In the genomic region with DNA sequence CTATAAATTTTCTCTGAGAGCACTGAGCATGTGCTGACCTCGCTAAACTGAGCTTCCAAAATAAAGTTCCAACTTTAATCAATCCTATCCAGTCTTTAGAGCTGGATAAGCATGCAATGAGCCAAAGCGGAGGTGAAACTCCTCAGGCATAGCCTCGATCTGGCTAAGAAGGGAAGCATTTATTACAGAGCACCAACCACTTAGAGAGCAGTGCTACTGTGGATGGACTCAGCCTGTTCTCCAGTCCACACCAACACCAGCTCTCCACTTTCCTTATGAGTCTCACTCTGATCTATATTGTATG, we compare ENCODE assay signal across 16 mouse cellular contexts.
"Had no signal": no experiment of that assay in that cellular context is flagged by ENCODE, and none has a peak within 500 bp of the region (broad histone marks: within the 10 kb centered on the region; RNA-seq: fewer than 3 reads in every experiment).

No protein-coding gene starts in this region.

- H3K4me2 ChIP-seq: lung, embryonic 15.5 days; midbrain, embryonic 11.5 days; midbrain, embryonic 13.5 days; midbrain, embryonic 15.5 days; neural tube, embryonic 12.5 days; stomach, embryonic 15.5 days had no signal

- H3K27ac ChIP-seq: lung, embryonic 15.5 days; macrophage; midbrain, embryonic 13.5 days; midbrain, embryonic 15.5 days; neural tube, embryonic 12.5 days; stomach, embryonic 15.5 days; stomach, postnatal 0 days had no signal

- H3K4me3 ChIP-seq: lung, embryonic 15.5 days; megakaryocyte, embryonic 14.5 days; midbrain, embryonic 13.5 days; midbrain, embryonic 15.5 days; neural tube, embryonic 12.5 days; stomach, embryonic 15.5 days had no signal

- ATAC-seq: midbrain, embryonic 13.5 days had no signal

- H3K9me3 ChIP-seq: lung, embryonic 15.5 days; megakaryocyte, embryonic 14.5 days; midbrain, embryonic 13.5 days; midbrain, embryonic 15.5 days; neural tube, embryonic 12.5 days; stomach, embryonic 15.5 days had no signal

- H3K36me3 ChIP-seq: lung, embryonic 15.5 days; midbrain, embryonic 13.5 days; midbrain, embryonic 15.5 days; neural tube, embryonic 12.5 days; stomach, embryonic 15.5 days had no signal

- H3K27me3 ChIP-seq: lung, embryonic 15.5 days; midbrain, embryonic 13.5 days; midbrain, embryonic 15.5 days; neural tube, embryonic 12.5 days; stomach, embryonic 15.5 days had no signal

- H3K9ac ChIP-seq: lung, embryonic 15.5 days; midbrain, embryonic 13.5 days; midbrain, embryonic 15.5 days; neural tube, embryonic 12.5 days; stomach, embryonic 15.5 days had no signal

- DNase-seq: lung, adult 2 months; lung, postnatal 14 days; lung, postnatal 36 days; right cerebral cortex, postnatal 14 days; thymus, adult 2 months; thymus, postnatal 25 days; thymus, postnatal 4 days had no signal

- H3K4me1 ChIP-seq: midbrain, embryonic 13.5 days; midbrain, embryonic 15.5 days; neural tube, embryonic 12.5 days; stomach, embryonic 15.5 days had no signal
